Mouse (Mus musculus): ENCODE data around the gene Yju2. TPM values are rescaled to one million over a fixed set of nuclear protein-coding genes. Genes with fewer than 3 reads are reported as not detected.

Yju2 gene
- polyA plus RNA-seq, 1 experiment from 2014 or later: 29.8 TPM

- H3K4me1 ChIP-seq (ENCODE audit: insufficient read depth, low read length): peaks cover 11% of the 10 kb centered on the region
- H3K4me2 ChIP-seq (replicated peaks; ENCODE audit: low read depth, low read length): no peak overlapping the region
- H3K9me3 ChIP-seq (ENCODE audit: low read length): no peaks in the 10 kb centered on the region
- H3K9ac ChIP-seq (replicated peaks; ENCODE audit: low read length): no peak overlapping the region
- 0 out of 2 replicates have a peak, but pooled peaks cover 5% of the 10 kb centered on the region for H3K36me3 ChIP-seq (ENCODE audit: insufficient read depth, low read length)
- no peak overlapping the region for H3K27ac ChIP-seq (ENCODE audit: low read length)
- no peak for ATAC-seq (ENCODE audit: low FRiP score, low TSS enrichment)
- no peak overlapping the region for H3K4me3 ChIP-seq (ENCODE audit: low read length)
- 83% methylated on average over 3 of the region's 3 CpGs for WGBS
- H3K27me3 ChIP-seq (ENCODE audit: insufficient read depth, low read length): peaks cover 12% of the 10 kb centered on the region
These were observed 44.1 kb downstream of the Yju2 start for GRCm38 (mm10) chr17:56003000-56003399.

GRCm38 (mm10) chr17:56005415-56006061, 46.6 kb downstream of the Yju2 start, which contains the start of the genes Stap2 and Mpnd:
Gene Stap2 (minus strand): TSS chr17:56005584.
Gene Mpnd (plus strand): TSS chr17:56005711.
- no peak for ATAC-seq (ENCODE audit: low FRiP score, low TSS enrichment)
- Histone ChIP-seq H3K9me3 (ENCODE audit: low read length) (no peaks in the 10 kb centered on the region), H3K36me3 (ENCODE audit: insufficient read depth, low read length) (0 out of 2 replicates have a peak, but pooled peaks cover 5% of the 10 kb centered on the region), H3K4me1 (ENCODE audit: insufficient read depth, low read length) (peaks cover 21% of the 10 kb centered on the region), H3K27ac (ENCODE audit: low read length) (no peak within 1 kb of the TSS), H3K27me3 (ENCODE audit: insufficient read depth, low read length) (peaks cover 4% of the 10 kb centered on the region), H3K4me2 (replicated peaks; ENCODE audit: low read depth, low read length) (peak within 1 kb of the TSS; percentile 41), H3K9ac (replicated peaks; ENCODE audit: low read length) (peak within 1 kb of the TSS; percentile 46), H3K4me3 (ENCODE audit: low read length) (peak within 1 kb of the TSS; percentile 32)
- WGBS: 35% methylated on average over 13 of the region's 13 CpGs

GRCm38 (mm10) chr17:56006956-56007355, 48.1 kb downstream of the Yju2 start:
- no peak overlapping the region for H3K4me3 ChIP-seq (ENCODE audit: low read length)
- no peak for ATAC-seq (ENCODE audit: low FRiP score, low TSS enrichment)
- H3K27me3 ChIP-seq (ENCODE audit: insufficient read depth, low read length): no peaks in the 10 kb centered on the region
- H3K9me3 ChIP-seq (ENCODE audit: low read length): no peaks in the 10 kb centered on the region
- no peak overlapping the region for H3K9ac ChIP-seq (replicated peaks; ENCODE audit: low read length)
- H3K36me3 ChIP-seq (ENCODE audit: insufficient read depth, low read length): peaks cover 10% of the 10 kb centered on the region
- WGBS: 41% methylated on average over 10 of the region's 10 CpGs
- peak overlapping the region; percentile 89 for H3K27ac ChIP-seq (ENCODE audit: low read length)
- 0 out of 2 replicates have a peak overlapping the region, but pooled peaks have one; percentile 74 for H3K4me2 ChIP-seq (replicated peaks; ENCODE audit: low read depth, low read length)
- peaks cover 26% of the 10 kb centered on the region for H3K4me1 ChIP-seq (ENCODE audit: insufficient read depth, low read length)

- Histone ChIP-seq H3K27me3 (ENCODE audit: insufficient read depth, low read length) (no peaks in the 10 kb centered on the region), H3K4me3 (ENCODE audit: low read length) (peak overlapping the region; percentile 90), H3K4me2 (replicated peaks; ENCODE audit: low read depth, low read length) (peak overlapping the region; percentile 74), H3K9me3 (ENCODE audit: low read length) (no peaks in the 10 kb centered on the region), H3K4me1 (ENCODE audit: insufficient read depth, low read length) (peaks cover 26% of the 10 kb centered on the region), H3K27ac (ENCODE audit: low read length) (peak overlapping the region; percentile 89), H3K36me3 (ENCODE audit: insufficient read depth, low read length) (peaks cover 16% of the 10 kb centered on the region), H3K9ac (replicated peaks; ENCODE audit: low read length) (peak overlapping the region; percentile 67)
- peak; percentile 7; the same call in 1 of the 2 replicates for ATAC-seq (ENCODE audit: low FRiP score, low TSS enrichment)
- 29% methylated on average over 13 of the region's 14 CpGs for WGBS
These were observed 48.8 kb downstream of the Yju2 start for GRCm38 (mm10) chr17:56007444-56008355.

- Histone ChIP-seq H3K27ac (ENCODE audit: low read length) (peak overlapping the region; percentile 89), H3K9ac (replicated peaks; ENCODE audit: low read length) (peak overlapping the region; percentile 83), H3K4me2 (replicated peaks; ENCODE audit: low read depth, low read length) (peak overlapping the region; percentile 74), H3K9me3 (ENCODE audit: low read length) (no peaks in the 10 kb centered on the region), H3K36me3 (ENCODE audit: insufficient read depth, low read length) (peaks cover 22% of the 10 kb centered on the region), H3K4me3 (ENCODE audit: low read length) (peak overlapping the region; percentile 90), H3K4me1 (ENCODE audit: insufficient read depth, low read length) (peaks cover 26% of the 10 kb centered on the region), H3K27me3 (ENCODE audit: insufficient read depth, low read length) (no peaks in the 10 kb centered on the region)
- 0% methylated on average over 21 of the region's 21 CpGs for WGBS
- peak; percentile 95 for ATAC-seq (ENCODE audit: low FRiP score, low TSS enrichment)
These were observed 49.6 kb downstream of the Yju2 start for GRCm38 (mm10) chr17:56008356-56009087.

- under 1% methylated on average over 59 of the region's 62 CpGs for WGBS
- Histone ChIP-seq H3K4me3 (ENCODE audit: low read length) (peak overlapping the region; percentile 90), H3K36me3 (ENCODE audit: insufficient read depth, low read length) (peaks cover 29% of the 10 kb centered on the region), H3K27me3 (ENCODE audit: insufficient read depth, low read length) (no peaks in the 10 kb centered on the region), H3K27ac (ENCODE audit: low read length) (peak overlapping the region; percentile 89), H3K4me2 (replicated peaks; ENCODE audit: low read depth, low read length) (peak overlapping the region; percentile 74), H3K4me1 (ENCODE audit: insufficient read depth, low read length) (peaks cover 26% of the 10 kb centered on the region), H3K9me3 (ENCODE audit: low read length) (no peaks in the 10 kb centered on the region), H3K9ac (replicated peaks; ENCODE audit: low read length) (peak overlapping the region; percentile 83)
- peak; percentile 95 for ATAC-seq (ENCODE audit: low FRiP score, low TSS enrichment)
These were observed 50.4 kb downstream of the Yju2 start for GRCm38 (mm10) chr17:56009088-56009961.

GRCm38 (mm10) chr17:56009962-56010240, 51.0 kb downstream of the Yju2 start:
- H3K4me2 ChIP-seq (replicated peaks; ENCODE audit: low read depth, low read length): peak overlapping the region; percentile 74
- no peaks in the 10 kb centered on the region for H3K9me3 ChIP-seq (ENCODE audit: low read length)
- peaks cover 34% of the 10 kb centered on the region for H3K36me3 ChIP-seq (ENCODE audit: insufficient read depth, low read length)
- H3K9ac ChIP-seq (replicated peaks; ENCODE audit: low read length): peak overlapping the region; percentile 83
- no peak for ATAC-seq (ENCODE audit: low FRiP score, low TSS enrichment)
- H3K4me3 ChIP-seq (ENCODE audit: low read length): peak overlapping the region; percentile 90
- whole genome bisulfite sequencing: 34% methylated on average over 2 of the region's 2 CpGs
- no peaks in the 10 kb centered on the region for H3K27me3 ChIP-seq (ENCODE audit: insufficient read depth, low read length)
- peaks cover 26% of the 10 kb centered on the region for H3K4me1 ChIP-seq (ENCODE audit: insufficient read depth, low read length)
- H3K27ac ChIP-seq (ENCODE audit: low read length): no peak overlapping the region

GRCm38 (mm10) chr17:56010255-56010654, 51.4 kb downstream of the Yju2 start:
- peaks cover 37% of the 10 kb centered on the region for H3K36me3 ChIP-seq (ENCODE audit: insufficient read depth, low read length)
- peak overlapping the region; percentile 83 for H3K9ac ChIP-seq (replicated peaks; ENCODE audit: low read length)
- no peak for ATAC-seq (ENCODE audit: low FRiP score, low TSS enrichment)
- peaks cover 26% of the 10 kb centered on the region for H3K4me1 ChIP-seq (ENCODE audit: insufficient read depth, low read length)
- H3K27me3 ChIP-seq (ENCODE audit: insufficient read depth, low read length): no peaks in the 10 kb centered on the region
- WGBS: 65% methylated on average over 14 of the region's 14 CpGs
- H3K9me3 ChIP-seq (ENCODE audit: low read length): no peaks in the 10 kb centered on the region
- H3K27ac ChIP-seq (ENCODE audit: low read length): no peak overlapping the region
- H3K4me2 ChIP-seq (replicated peaks; ENCODE audit: low read depth, low read length): peak overlapping the region; percentile 74
- H3K4me3 ChIP-seq (ENCODE audit: low read length): peak overlapping the region; percentile 90

- Histone ChIP-seq H3K4me3 (ENCODE audit: low read length) (no peak overlapping the region), H3K27ac (ENCODE audit: low read length) (no peak overlapping the region), H3K4me1 (ENCODE audit: insufficient read depth, low read length) (peaks cover 26% of the 10 kb centered on the region), H3K27me3 (ENCODE audit: insufficient read depth, low read length) (no peaks in the 10 kb centered on the region), H3K9ac (replicated peaks; ENCODE audit: low read length) (no peak overlapping the region), H3K36me3 (ENCODE audit: insufficient read depth, low read length) (peaks cover 41% of the 10 kb centered on the region), H3K4me2 (replicated peaks; ENCODE audit: low read depth, low read length) (peak overlapping the region; percentile 74), H3K9me3 (ENCODE audit: low read length) (no peaks in the 10 kb centered on the region)
- ATAC-seq (ENCODE audit: low FRiP score, low TSS enrichment): no peak
- WGBS: 4% methylated on average over 9 of the region's 9 CpGs
These were observed 51.8 kb downstream of the Yju2 start for GRCm38 (mm10) chr17:56010681-56011080.

All from kidney, embryonic 16.5 days (tissue).